Mouse (Mus musculus) layer of hippocampus, adult 8-10 months (tissue): Measurements from ENCODE around the gene Stk38l. TPM values are rescaled to one million over a fixed set of nuclear protein-coding genes. Genes with fewer than 3 reads are reported as not detected.
"Not testable (repeated sequence)": the region's sequence is repeated elsewhere in the genome, so short reads cannot be mapped to it uniquely, and the experiment has no call there.

Source experiments
- DNase-seq, 2 experiments: peaks; one replicate each; pipeline ENCODE4 v3.0.0; 2022; ENCODE audit warnings: low spot score in 2 of 2
- total RNA-seq, 4 experiments: library from RNA; stranded (reverse); gene quantifications; 2 replicates each; pipeline ENCODE4 v1.2.4; 2022

Gene Stk38l
- total RNA-seq, 4 experiments from 2014 or later = 23.6 to 29.2 (median 24.9) TPM

DNA sequence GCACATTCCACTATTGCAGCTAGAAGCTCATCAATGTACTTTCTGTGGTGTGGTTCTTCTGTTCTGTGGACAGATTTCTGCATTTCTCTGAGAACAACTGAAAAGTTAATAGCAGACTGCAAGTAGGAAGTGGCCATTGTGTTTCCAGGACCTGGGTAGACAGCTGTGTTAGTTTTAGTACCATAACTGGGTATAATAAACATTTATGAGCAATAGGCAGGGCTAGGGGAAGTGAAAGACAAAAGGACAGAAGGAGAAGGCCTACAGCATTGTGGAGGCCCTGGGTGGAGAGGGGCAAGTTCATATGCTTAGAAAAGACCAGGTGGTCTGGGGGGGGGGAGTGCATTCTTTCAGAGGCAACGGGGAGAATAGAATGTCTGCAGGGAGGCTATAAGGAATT, 8.8 kb downstream of the Stk38l start:
- DNase-seq = no peak

DNA sequence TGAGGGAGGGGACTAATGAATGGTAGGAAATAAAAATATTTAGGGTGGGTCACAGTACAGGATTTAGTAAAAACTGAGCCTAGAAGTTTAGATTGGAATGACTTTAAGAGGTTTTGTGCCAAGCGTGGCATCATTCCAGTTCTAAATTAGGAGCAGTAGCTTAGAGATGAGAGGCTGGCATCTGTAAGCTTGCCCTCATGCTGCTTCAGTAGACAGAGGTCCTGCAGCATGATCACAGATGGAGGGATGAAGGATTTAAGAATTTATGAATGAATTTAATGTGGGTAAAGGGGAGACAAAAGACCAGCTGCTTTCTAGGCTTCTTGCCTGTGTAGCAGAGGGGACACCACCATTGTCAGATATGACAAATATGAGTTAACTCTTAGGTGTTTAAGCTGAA, 14.1 kb downstream of the Stk38l start:
- no peak for DNase-seq

DNA sequence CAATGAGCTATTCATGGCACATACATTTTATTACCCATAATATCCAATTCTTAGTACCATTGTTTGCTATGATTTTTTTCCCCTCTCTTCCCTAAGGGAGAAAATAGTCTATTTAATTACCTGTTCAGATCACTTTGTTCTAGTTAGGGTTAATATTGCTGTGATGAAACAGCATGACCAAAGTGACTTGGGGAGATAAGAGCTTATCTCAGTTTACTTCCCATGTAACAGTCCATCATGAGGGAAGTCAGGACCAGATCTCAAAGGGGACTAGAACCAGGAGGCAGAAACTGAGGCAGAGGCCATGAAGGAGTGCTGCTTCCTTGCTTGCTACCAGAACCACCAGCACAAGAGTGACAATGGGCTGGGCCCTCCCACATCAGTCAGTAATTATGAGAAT, 15.9 kb downstream of the Stk38l start:
- DNase-seq = no peak

DNA sequence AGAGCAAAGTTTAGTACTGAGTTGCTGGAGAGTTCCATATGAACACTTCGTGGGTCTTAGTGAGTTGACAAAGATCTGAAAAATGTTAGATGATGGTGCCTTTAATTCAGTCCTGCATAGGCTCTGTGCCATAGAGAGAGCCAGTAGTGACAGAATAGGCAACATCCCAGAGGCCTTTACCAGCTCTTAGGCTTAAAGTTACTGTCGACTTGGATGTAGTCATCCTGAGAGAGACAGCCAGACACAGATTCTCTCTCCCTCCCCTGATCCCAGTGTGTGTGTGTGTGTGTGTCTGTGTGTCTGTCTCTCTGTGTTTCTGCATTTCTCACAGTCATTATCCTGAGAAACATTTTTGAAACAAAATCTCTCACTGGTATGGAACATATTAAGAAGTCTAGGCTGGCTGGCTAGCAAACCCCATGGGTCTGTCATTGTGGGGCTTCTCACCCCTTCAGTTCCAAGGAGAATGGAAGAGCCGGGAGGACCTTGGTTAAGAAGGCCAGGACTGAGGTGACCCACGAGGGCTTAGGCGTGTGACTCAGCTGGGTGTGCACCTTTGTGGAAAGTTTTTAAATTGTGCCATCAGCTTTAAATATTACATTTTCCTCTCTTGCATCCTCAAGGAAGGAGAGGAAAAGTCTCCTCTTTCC, 17.3 kb downstream of the Stk38l start:
- DNase-seq = no peak

DNA sequence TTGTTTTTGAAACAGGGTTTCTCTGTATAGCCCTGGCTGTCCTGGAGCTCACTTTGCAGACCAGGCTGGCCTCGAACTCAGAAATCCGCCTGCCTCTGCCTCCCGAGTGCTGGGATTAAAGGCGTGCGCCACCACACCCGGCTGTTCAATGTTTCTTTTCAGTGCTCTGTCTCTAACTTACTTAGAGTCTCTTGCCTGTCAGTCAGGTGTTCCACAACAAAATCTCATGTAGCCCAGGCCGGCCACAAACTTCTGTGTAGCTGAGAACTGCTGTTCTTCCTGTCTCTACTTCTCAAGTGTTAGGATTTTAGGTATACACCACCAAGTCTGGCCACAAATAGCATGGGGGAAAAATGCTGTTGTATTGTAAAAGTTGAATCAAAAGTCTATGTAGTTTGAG, 19.5 kb downstream of the Stk38l start:
- DNase-seq = not testable (repeated sequence)

DNA sequence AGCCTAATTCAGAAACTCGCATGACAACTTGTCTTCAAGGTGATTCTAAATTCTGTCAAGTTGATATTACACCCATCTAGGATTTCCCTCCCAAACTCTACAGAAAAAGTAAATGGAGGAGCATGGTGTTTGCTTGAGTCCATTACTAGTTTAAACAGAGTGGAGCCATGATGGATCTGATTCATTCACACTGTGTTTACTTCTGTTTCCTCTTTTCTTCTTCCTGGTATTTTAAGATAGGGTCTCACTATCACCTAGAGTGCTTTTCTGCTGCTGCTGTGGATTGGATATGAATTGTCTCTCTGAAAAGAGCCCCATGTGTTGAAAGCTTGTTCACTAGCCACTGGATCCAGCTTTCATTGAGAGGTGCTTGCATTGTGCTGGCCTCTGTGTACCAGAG, 20.4 kb downstream of the Stk38l start:
- no peak for DNase-seq

DNA sequence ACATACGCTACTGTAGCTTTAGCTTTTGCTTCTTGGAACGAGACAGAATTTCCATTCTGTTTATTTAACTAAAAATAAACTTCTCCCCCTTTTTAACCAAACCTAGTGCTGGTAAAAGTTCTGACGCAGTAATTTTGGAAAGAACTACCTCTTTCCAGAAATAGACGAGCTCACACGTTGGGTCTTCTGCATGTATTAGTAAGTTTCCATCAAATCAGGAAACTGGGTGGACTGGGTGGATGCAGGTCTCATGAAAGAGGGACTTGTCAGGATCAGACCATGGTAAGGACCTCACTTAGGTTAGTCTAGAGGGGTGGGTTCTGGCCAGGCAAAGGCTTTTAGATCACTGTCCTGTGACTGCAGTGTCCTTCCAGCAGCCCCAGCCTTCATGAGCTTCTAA, 21.8 kb downstream of the Stk38l start:
- no peak for DNase-seq

DNA sequence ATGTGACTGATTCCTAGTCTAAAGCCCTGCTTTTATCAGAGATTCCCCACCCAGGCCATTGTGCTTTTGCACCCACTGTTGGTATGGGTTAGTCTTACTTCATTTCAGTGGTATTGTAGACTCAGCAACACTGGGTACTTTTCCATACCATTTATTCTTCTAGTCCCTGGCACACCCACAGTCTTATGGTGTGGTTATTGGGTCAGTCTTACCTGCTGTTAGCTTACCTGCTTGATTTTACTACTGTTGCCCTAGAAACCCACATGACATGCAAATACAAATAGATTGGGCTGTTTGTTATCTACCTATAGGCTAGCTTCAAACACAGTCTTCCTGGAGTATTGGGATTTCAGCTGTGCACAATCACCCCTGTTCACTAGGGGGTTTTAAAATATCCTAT, 22.3 kb downstream of the Stk38l start:
- no peak for DNase-seq

DNA sequence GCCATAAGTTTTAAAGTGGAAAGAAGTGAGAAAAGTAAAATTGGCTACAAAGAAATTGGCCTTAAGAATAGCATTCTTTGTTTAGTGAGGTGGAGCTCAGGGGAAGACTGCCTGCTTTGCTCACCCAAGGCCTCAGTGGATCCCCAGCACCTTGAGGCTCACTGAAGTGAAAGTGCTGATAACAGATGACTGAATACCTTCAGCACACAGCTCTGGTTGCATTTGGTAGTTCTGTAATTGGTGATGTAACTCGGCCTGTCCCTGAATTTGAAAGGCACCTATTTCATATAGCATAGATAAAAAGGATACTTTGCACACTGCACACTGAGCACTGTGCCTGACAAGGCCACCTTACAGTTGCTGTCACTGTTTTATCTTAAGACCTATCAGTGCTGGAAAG, 23.5 kb downstream of the Stk38l start:
- DNase-seq = no peak

DNA sequence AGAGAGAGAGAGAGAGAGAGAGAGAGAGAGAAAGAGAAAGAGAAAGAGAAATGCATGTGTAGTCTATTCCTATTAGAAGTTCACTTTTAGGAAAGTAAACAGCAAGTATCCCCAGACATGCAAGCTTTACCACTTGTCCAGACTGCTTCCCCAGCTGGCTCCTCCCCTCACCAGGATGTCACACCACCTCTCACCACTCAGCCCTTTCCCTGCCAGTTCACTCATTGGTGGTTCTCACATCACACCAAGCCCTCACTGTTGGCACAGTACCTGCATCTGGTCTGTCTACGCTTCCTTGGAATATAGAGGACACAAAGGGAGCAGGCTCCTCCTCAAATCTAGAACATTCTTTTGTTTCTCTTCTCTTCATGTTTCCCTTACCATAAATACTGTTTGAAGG, 26.9 kb downstream of the Stk38l start:
- DNase-seq = no peak

DNA sequence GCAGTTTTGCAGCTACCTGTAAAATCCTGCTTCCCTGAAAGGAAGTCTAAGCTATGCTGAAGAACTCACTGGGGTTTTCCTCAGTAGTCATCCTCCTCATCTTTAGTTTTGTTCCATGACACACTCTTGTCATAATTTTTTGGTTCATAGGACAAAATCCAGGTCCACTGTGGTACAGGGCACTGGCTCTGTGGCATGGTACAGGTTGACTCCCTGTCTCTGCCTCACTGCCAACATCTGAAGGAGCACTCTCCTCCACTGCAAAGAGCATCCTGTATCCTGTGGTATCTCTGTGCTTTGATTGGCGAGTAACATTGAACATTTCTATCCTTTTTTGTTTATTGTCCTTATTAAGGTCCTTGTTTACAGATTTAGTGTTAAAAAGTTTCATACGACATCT, 27.4 kb downstream of the Stk38l start:
- no peak for DNase-seq

DNA sequence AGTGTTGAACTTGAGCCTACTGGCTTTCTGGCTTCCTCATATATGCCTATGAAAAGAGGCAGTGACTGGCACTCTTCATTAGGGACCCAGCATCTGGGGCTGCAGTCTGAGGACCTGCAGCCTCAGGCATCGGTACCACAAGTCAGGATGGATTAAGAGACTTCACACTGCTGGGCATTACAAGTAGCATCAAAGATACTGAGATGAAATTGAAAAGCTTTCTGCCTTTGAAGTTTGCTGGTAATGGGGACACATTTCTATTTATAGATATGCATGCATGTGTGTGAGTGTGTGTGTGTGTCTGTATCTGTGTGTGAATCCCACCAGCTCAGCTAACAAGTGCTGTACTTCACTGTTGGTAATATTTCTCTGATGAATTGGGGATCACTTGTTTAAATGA, 27.8 kb downstream of the Stk38l start:
- no peak for DNase-seq

DNA sequence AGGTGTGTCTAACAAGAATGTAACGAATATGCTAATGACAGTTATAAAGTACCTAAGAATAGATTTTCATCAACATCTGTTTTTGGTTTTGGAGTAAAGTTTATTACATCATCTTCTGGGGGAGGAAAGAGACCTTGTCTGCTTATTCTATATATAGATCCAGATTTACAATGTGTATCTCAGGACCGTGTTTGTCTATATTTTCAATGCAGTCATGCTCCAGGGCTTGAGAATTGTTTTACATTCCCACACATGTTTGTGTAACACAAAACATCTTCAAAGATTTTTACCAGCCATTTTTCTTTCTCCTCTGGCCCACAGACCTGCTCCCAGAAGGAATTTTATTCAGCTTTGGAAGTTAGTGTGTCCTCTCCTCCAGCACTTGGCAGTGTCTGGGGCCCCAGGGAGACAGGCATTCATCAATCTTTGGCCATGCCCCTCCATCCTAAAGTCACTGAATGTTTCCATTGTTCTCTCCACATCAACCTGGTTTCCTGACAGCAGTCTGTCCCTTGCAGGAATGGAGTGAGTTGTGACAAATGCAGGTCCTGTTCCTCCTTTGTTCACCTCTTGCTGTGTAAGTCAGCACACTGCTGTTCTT, 28.9 kb downstream of the Stk38l start:
- no peak for DNase-seq

DNA sequence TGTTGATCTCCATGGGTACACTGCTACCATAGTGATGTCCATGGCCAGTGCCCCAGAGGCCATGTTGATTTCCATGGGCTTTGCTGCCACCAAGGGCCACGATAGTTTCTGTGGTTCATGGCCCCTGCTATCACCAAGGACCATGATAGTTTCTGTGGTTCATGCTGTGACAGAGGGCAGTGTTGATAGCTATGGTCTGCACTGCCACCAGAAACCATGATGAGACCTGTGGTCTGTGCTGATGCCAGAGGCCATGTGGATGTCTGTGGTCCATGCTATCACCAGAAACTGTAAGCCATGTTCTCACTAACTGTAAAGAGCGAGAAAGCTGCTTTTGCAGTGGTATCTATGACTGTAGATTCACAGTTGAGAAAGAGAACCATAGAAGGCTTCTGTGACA, 30.3 kb downstream of the Stk38l start:
- no peak for DNase-seq

DNA sequence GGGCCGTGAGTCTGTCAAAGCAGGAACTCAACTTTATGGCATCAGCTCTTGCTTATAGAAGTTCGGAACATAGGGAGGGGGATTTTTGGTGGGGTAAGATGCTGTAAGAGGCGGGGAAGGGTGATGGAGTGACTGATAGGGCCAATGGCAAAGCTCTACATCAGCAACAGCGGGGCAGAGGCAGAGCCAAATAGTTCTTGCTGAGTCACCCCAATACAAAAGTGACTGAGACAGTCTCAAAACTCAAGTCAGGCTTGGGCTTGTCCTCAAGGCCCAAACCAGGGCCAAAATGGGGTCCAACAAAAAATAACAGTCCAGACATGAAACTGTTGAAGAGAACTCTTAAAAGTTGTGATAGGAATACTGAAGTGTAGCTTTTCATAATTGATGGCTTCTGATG, 30.9 kb downstream of the Stk38l start:
- no peak for DNase-seq

DNA sequence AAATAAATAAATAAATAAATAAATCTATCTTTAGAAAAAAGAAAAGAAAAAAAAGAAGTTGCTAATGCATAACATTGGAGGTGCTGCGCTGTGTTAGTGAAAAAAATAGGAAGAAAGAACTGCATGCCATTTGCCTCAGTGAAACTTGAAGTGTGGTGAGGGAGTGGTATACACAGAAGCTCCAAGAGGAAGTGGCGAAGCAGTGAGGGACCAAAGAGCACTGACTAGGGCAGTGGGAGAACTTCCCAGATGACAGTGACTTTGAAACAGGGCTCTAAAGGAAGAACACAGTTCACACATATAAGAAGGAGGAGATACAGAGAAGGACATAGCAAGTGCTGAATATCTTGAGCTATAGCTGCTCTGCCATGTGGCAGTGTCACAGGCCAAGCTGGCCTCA, 34.2 kb downstream of the Stk38l start:
- DNase-seq = no peak

DNA sequence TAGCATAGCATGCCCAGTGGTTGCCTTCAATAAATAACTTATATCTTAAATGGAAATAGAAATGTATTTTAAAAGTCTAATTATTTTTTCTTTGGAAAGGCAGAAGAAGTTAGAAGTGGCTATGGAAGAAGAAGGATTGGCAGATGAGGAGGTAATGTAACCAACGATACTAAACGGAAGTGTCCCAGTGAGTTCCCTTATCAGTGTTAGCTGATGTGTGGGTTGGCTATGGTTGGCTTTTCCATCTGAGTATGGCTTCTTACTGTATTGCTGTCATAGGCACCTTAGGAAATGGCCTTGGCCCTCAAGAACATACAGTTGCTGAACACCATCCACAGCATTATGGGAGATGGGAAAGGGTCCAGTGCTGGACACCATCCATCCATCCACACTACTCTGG, 35.2 kb downstream of the Stk38l start:
- DNase-seq = no peak

DNA sequence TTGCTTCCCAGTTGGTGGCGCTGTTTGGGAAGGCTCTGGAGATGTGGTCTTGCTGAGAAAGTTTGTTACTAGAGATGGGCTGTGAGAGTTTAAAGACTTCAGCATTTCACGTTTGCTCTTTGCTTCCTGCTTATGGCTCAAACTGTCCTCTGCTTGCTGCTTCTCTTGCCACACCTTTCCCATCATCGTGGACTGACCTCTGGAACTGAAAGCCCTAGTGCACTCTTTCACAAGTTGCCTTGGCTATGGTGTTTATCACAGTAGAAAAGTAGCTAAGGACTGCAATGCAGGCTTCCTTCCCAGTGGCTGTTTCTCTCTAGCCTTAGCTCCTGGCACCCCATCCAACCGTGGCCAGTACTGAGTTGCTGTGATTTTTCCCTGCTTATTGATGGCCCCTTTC, 35.9 kb downstream of the Stk38l start:
- DNase-seq = no peak

DNA sequence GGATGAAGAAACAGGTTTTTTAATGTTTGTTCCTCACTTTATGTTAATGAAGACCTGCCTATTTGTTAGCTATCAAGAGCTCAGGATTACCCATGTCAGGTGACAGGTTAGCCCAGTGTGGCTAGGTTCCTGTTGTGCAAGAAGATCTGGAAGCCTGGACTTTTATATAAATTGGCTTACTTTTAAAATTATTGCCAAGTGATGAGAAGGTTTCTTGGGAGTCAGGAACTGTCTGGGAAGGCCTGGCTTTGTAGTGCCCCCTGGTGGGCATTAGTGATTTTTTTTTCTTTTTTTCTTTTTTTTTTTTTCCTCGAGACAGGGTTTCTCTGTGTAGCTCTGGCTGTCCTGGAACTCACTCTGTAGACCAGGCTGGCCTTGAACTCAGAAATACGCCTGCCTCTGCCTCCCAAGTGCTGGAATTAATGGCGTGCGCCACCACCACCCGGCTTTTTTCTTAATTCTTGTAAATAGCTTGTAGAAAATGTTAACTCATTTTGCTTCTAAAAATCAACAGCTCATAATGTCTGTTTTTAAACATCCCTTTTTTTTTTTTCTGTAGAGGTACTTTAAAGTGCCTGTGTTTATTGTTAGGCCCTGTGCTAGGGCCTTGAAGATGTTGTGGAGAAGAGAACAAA, 37.6 kb downstream of the Stk38l start:
- no peak for DNase-seq

DNA sequence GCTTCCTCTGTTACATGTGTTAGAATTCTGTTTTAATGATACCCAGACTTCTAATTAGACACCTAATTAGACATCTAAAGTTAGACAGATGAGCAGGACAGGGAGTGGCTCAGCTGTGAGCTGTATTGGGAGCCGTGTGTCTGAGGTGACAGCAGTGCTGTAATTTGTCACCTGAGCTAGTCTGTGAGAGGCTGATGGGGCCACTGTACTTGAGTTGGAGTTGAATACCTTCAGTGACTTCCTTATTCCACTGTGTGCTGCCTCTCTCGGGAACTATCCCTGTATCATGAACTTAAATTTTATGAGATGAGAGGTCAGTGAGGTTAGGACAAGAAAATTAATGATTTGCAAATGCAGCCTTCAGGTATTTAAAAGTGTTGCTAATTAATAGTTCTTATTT, 39.8 kb downstream of the Stk38l start:
- DNase-seq = no peak

DNA sequence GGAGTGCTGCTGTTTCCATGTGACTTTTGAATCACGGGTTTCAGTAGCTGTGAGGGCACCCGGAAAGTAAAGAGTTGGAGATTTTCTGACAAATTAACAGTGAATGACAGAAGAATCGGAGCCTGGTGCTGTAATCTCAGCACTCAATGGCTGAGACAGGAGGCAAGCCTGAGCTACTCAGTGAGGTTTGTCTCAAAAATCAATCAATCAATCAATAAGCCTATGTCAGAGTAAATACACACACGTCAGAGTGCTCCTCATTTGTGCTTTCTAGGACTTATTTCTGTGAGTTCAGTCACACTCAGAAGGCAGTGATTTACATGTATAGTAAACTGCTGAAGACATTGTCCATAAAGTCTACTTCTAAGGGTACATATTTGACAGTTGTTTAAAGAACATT, 40.5 kb downstream of the Stk38l start:
- no peak for DNase-seq

DNA sequence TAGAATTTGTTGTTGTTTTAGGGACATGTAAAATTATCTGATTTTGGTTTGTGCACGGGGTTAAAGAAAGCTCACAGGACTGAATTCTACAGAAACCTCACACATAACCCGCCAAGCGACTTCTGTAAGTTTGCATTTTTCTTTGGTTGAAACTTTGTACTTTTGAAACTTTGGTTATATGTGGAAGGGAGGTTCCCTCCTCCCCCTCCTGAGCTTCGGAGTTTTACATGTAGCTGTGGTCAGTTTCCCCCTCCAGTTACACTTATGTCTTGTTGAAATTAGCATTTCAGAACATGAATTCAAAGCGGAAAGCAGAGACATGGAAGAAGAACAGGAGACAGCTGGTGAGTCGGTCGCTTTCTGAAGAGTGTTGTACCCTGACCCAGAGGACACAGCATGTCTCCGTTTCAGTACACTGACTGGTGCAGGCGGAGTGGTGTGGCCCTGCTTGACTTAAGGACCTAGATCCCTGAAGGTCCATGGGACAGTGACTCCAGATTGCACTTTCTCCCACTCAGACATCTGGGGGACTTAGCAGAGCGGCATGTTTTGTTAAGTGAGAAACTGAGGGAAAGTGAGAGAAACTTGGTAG, 44.1 kb downstream of the Stk38l start:
- no peak for DNase-seq
